8 mouse cellular contexts compared by ENCODE assay signal in the genomic region with DNA sequence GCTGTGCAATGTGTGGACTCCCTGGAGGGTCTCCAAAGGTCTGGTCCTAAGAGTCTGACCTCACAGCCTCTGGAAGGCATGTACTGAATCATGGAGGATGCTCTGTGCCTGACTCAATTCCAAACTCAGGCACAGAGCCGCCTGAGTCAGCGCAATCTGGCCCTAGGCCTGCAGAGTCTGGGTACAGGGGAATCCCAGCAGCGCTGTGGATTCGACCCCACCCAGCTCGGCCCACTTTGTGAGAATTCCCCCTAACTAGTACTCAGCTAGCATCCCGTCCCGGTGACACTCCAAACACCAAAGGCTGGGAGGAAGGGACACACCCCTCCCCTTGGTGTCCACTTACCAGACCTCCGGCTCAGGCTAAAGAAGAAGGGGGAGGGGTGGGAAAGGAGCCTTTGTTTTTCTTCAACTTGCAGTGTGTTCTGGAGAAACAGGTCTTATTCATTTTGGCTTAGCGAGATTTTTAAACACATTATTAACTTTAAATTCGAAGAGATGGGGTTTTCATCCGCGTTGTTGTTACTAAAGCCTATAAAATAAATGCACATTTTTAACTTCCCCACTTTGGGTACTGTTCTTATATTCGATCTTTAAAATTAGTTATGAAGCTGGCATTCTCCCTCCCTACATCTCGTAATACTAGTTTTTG. TPM values are rescaled to one million over a fixed set of nuclear protein-coding genes. Genes with fewer than 3 reads are reported as not detected.
A peak's percentile ranks its signal among the peaks of the same experiment; 100 is the strongest.
DNase-seq lines count a peak whose midpoint lies in the region; ATAC-seq lines count a peak whose summit lies in the region.

No protein-coding gene starts in this region.

- H3K9me3 ChIP-seq in kidney, embryonic 15.5 days (replicated peaks): no peaks in the 10 kb centered on the region
- no peaks in the 10 kb centered on the region for H3K9me3 ChIP-seq in embryonic facial prominence, embryonic 11.5 days (replicated peaks; ENCODE audit: control insufficient read depth, low read length)
- no peaks in the 10 kb centered on the region for H3K9me3 ChIP-seq in heart, embryonic 13.5 days
- no peaks in the 10 kb centered on the region for H3K9me3 ChIP-seq in midbrain, embryonic 11.5 days (ENCODE audit: control insufficient read depth, low read length)

- H3K4me1 ChIP-seq in kidney, embryonic 15.5 days: peaks cover 13% of the 10 kb centered on the region
- no peaks in the 10 kb centered on the region for H3K4me1 ChIP-seq in embryonic facial prominence, embryonic 11.5 days (ENCODE audit: control insufficient read depth, insufficient read depth, low read length)
- H3K4me1 ChIP-seq in heart, embryonic 13.5 days: peaks cover 20% of the 10 kb centered on the region
- H3K4me1 ChIP-seq in midbrain, embryonic 11.5 days (ENCODE audit: control insufficient read depth, insufficient read depth, low read length): peaks cover 7% of the 10 kb centered on the region; the same call in 1 of the 2 replicates

- no peak overlapping the region for H3K27ac ChIP-seq in kidney, embryonic 15.5 days
- no peak overlapping the region for H3K27ac ChIP-seq in embryonic facial prominence, embryonic 11.5 days (replicated peaks; ENCODE audit: low read depth, low read length)
- H3K27ac ChIP-seq in heart, embryonic 13.5 days (replicated peaks): no peak overlapping the region
- no peak overlapping the region; the same call in 1 of the 2 replicates for H3K27ac ChIP-seq in midbrain, embryonic 11.5 days (ENCODE audit: low read depth, low read length)

- ATAC-seq in kidney, embryonic 15.5 days (replicated peaks; ENCODE audit: low FRiP score): peak; percentile 79
- peak; percentile 80 for ATAC-seq in embryonic facial prominence, embryonic 11.5 days (replicated peaks; ENCODE audit: insufficient number of reproducible peaks, low FRiP score, low TSS enrichment, low read depth)
- no peak for ATAC-seq in heart, embryonic 13.5 days (ENCODE audit: extremely low read depth, insufficient number of reproducible peaks, low FRiP score, low TSS enrichment)
- peak; percentile 87 for ATAC-seq in midbrain, embryonic 11.5 days (ENCODE audit: low FRiP score)
- no peak for ATAC-seq in megakaryocyte progenitor cell, adult 5-6 weeks (replicated peaks; ENCODE audit: poor library complexity)

- WGBS in kidney, embryonic 15.5 days: 8% methylated on average over 14 of the region's 14 CpGs
- WGBS in embryonic facial prominence, embryonic 11.5 days: 4% methylated on average over 14 of the region's 14 CpGs
- WGBS in heart, embryonic 13.5 days: 14% methylated on average over 14 of the region's 14 CpGs
- WGBS in midbrain, embryonic 11.5 days: 3% methylated on average over 14 of the region's 14 CpGs

- H3K36me3 ChIP-seq in kidney, embryonic 15.5 days: no peaks in the 10 kb centered on the region
- no peaks in the 10 kb centered on the region for H3K36me3 ChIP-seq in embryonic facial prominence, embryonic 11.5 days (replicated peaks; ENCODE audit: control insufficient read depth, insufficient read depth, low read depth, low read length)
- no peaks in the 10 kb centered on the region for H3K36me3 ChIP-seq in heart, embryonic 13.5 days
- no peaks in the 10 kb centered on the region for H3K36me3 ChIP-seq in midbrain, embryonic 11.5 days (ENCODE audit: control insufficient read depth, insufficient read depth, low read length)

- H3K9ac ChIP-seq in kidney, embryonic 15.5 days: 0 out of 2 replicates have a peak overlapping the region, but pooled peaks have one; percentile 38
- no peak overlapping the region for H3K9ac ChIP-seq in embryonic facial prominence, embryonic 11.5 days (replicated peaks; ENCODE audit: low read length)
- H3K9ac ChIP-seq in heart, embryonic 13.5 days: peak overlapping the region; percentile 40; the same call in 1 of the 2 replicates
- H3K9ac ChIP-seq in midbrain, embryonic 11.5 days (ENCODE audit: low read length): peak overlapping the region; percentile 60

- 0 out of 2 replicates have a peak overlapping the region, but pooled peaks have one; percentile 14 for H3K4me3 ChIP-seq in kidney, embryonic 15.5 days (replicated peaks)
- H3K4me3 ChIP-seq in embryonic facial prominence, embryonic 11.5 days (ENCODE audit: low read depth, low read length): no peak overlapping the region
- 0 out of 2 replicates have a peak overlapping the region, but pooled peaks have one; percentile 2 for H3K4me3 ChIP-seq in heart, embryonic 13.5 days
- peak overlapping the region; percentile 14; the same call in 1 of the 2 replicates for H3K4me3 ChIP-seq in midbrain, embryonic 11.5 days (ENCODE audit: low read depth, low read length)

- H3K4me2 ChIP-seq in kidney, embryonic 15.5 days: peak overlapping the region; percentile 53
- H3K4me2 ChIP-seq in embryonic facial prominence, embryonic 11.5 days (ENCODE audit: low read depth, low read length): peak overlapping the region; percentile 24
- H3K4me2 ChIP-seq in heart, embryonic 13.5 days: peak overlapping the region; percentile 47
- H3K4me2 ChIP-seq in midbrain, embryonic 11.5 days: peak overlapping the region; percentile 38

- H3K27me3 ChIP-seq in kidney, embryonic 15.5 days: no peaks in the 10 kb centered on the region
- no peaks in the 10 kb centered on the region for H3K27me3 ChIP-seq in embryonic facial prominence, embryonic 11.5 days (ENCODE audit: control insufficient read depth, insufficient read depth, low read length)
- no peaks in the 10 kb centered on the region for H3K27me3 ChIP-seq in heart, embryonic 13.5 days (replicated peaks)
- no peaks in the 10 kb centered on the region for H3K27me3 ChIP-seq in midbrain, embryonic 11.5 days (ENCODE audit: control insufficient read depth, insufficient read depth, low read length)

- no peak for DNase-seq in kidney, postnatal 25 days
- DNase-seq in embryonic facial prominence, embryonic 11.5 days (ENCODE audit: low spot score): peak; percentile 81
- peak; percentile 94 for DNase-seq in midbrain, embryonic 11.5 days (ENCODE audit: low spot score, missing footprints)
- no peak for DNase-seq in left cerebral cortex, adult 9 months (ENCODE audit: low spot score in 2 of 2)
- DNase-seq in thymus, postnatal 14 days: no peak

RNA-seq across cellular contexts. Expression of gene Utrn, which starts 9.6 kb away (rescaled TPM):
- polyA plus RNA-seq in kidney, embryonic 15.5 days (2015; fragmentation: Nextera tagmentation; extraction: Ambion mirVana): 85.2 and 86.1 TPM in 2 replicates
- 47.4 and 51.9 TPM in 2 replicates for polyA plus RNA-seq in embryonic facial prominence, embryonic 11.5 days (2014; fragmentation: Nextera tagmentation; extraction: Ambion mirVana)
- 55.0 and 55.8 TPM in 2 replicates for polyA plus RNA-seq in heart, embryonic 13.5 days (2015; fragmentation: Nextera tagmentation; extraction: Ambion mirVana)
- 29.1 and 31.4 TPM in 2 replicates for polyA plus RNA-seq in midbrain, embryonic 11.5 days (2014; fragmentation: Nextera tagmentation; extraction: Ambion mirVana)
- 25.6 and 28.2 TPM in 2 replicates for total RNA-seq in megakaryocyte progenitor cell, adult 5-6 weeks (2015)
- total RNA-seq in megakaryocyte progenitor cell, adult 5-6 weeks (2017): 17.2 and 24.2 TPM in 2 replicates

Comparison
In these comparisons a context has a peak if more than half of its experiments do, and no peak if none do; other contexts are left out.
1. ATAC-seq: peak in kidney, embryonic 15.5 days (single experiment), embryonic facial prominence, embryonic 11.5 days (single experiment) and midbrain, embryonic 11.5 days (single experiment); none in heart, embryonic 13.5 days (single experiment) and megakaryocyte progenitor cell, adult 5-6 weeks (single experiment).
2. DNase-seq: peak in embryonic facial prominence, embryonic 11.5 days (single experiment) and midbrain, embryonic 11.5 days (single experiment); none in kidney, postnatal 25 days (0 of 2), left cerebral cortex, adult 9 months (0 of 2) and thymus, postnatal 14 days (single experiment).
3. Peak in every context shown above with its lines, with median percentiles within 50 percentile points of each other: H3K4me2 ChIP-seq.